Comparison of ENCODE assay signal across 8 mouse cellular contexts in genomic region chr3:130061281-130061680, GRCm38 (mm10). TPM values are rescaled to one million over a fixed set of nuclear protein-coding genes. Genes with fewer than 3 reads are reported as not detected.
DNase-seq lines count a peak whose midpoint lies in the region; ATAC-seq and TF ChIP-seq lines count a peak whose summit lies in the region.

Sec24b (minus strand) TSS chr3:130061553.

- H3K27me3 ChIP-seq in CH12.LX (replicated peaks): no peaks in the 10 kb centered on the region
- no peaks in the 10 kb centered on the region for H3K27me3 ChIP-seq in embryonic facial prominence, embryonic 12.5 days
- H3K27me3 ChIP-seq in heart, embryonic 12.5 days (replicated peaks): no peaks in the 10 kb centered on the region
- H3K27me3 ChIP-seq in kidney, embryonic 15.5 days: no peaks in the 10 kb centered on the region
- no peaks in the 10 kb centered on the region for H3K27me3 ChIP-seq in liver, embryonic 13.5 days
- H3K27me3 ChIP-seq in neural tube, embryonic 12.5 days (replicated peaks): no peaks in the 10 kb centered on the region

- DNase-seq in CH12.LX (ENCODE audit: extremely low read depth): peak; percentile 45
- DNase-seq in adrenal gland, adult 18-20 months (ENCODE audit: low spot score in 2 of 2): peak; percentile 41 to 50
- peak; percentile 16 for DNase-seq in liver, embryonic 13.5 days
- no peak for DNase-seq in natural killer cell, adult 2 months (ENCODE audit: low spot score in 2 of 2)

- no peaks in the 10 kb centered on the region for H3K9me3 ChIP-seq in CH12.LX (replicated peaks; ENCODE audit: low read length)
- H3K9me3 ChIP-seq in embryonic facial prominence, embryonic 12.5 days: no peaks in the 10 kb centered on the region
- no peaks in the 10 kb centered on the region for H3K9me3 ChIP-seq in heart, embryonic 12.5 days (replicated peaks)
- no peaks in the 10 kb centered on the region for H3K9me3 ChIP-seq in kidney, embryonic 15.5 days (replicated peaks)
- H3K9me3 ChIP-seq in liver, embryonic 13.5 days (replicated peaks): no peaks in the 10 kb centered on the region
- H3K9me3 ChIP-seq in neural tube, embryonic 12.5 days: no peaks in the 10 kb centered on the region

- in situ Hi-C loops in CH12.LX (cut with MboI; ENCODE audit: low pct_ligation_motif_present, low pct_unique_long_range_greater_than_20kb, low sequenced_read_pairs): no loop called here

- 10% methylated on average over 12 of the region's 12 CpGs for WGBS in embryonic facial prominence, embryonic 12.5 days
- 9% methylated on average over 12 of the region's 12 CpGs for WGBS in heart, embryonic 12.5 days
- WGBS in kidney, embryonic 15.5 days: 14% methylated on average over 12 of the region's 12 CpGs
- WGBS in liver, embryonic 13.5 days (ENCODE audit: insufficient replicate concordance): 22% methylated on average over 12 of the region's 12 CpGs
- 16% methylated on average over 12 of the region's 12 CpGs for WGBS in neural tube, embryonic 12.5 days

- TF ChIP-seq CTCF in CH12.LX (conservative IDR thresholded peaks at IDR 0.05 in 1 of 2, IDR thresholded peaks at IDR 0.05 in 1 of 2; ENCODE audit: low read depth in 2 of 2, low read length in 2 of 2): no peak

- TF ChIP-seq POLR2A in CH12.LX (IDR thresholded peaks at IDR 0.05; ENCODE audit: low read depth, low read length): no peak

- H3K36me3 ChIP-seq in CH12.LX (replicated peaks in 1 of 2; ENCODE audit: control insufficient read depth in 1 of 2, insufficient read depth in 1 of 2, low read length in 1 of 2): peaks cover 0 to 15% of the 10 kb centered on the region in 2 experiments
- no peaks in the 10 kb centered on the region for H3K36me3 ChIP-seq in embryonic facial prominence, embryonic 12.5 days
- no peaks in the 10 kb centered on the region for H3K36me3 ChIP-seq in heart, embryonic 12.5 days
- peaks cover under 1% of the 10 kb centered on the region; the same call in 1 of the 2 replicates for H3K36me3 ChIP-seq in kidney, embryonic 15.5 days
- H3K36me3 ChIP-seq in liver, embryonic 13.5 days: no peaks in the 10 kb centered on the region
- H3K36me3 ChIP-seq in neural tube, embryonic 12.5 days: no peaks in the 10 kb centered on the region

- 0 out of 2 replicates have a peak, but pooled peaks have one; percentile 7 for TF ChIP-seq EP300 in CH12.LX (IDR thresholded peaks at IDR 0.05; ENCODE audit: low read length)

- H3K79me2 ChIP-seq in CH12.LX (replicated peaks; ENCODE audit: control insufficient read depth, extremely low read depth, insufficient read depth, poor library complexity, severe bottlenecking): peaks cover 25% of the 10 kb centered on the region

- peak within 1 kb of the TSS; percentile 54; the same call in 1 of the 2 replicates for H3K27ac ChIP-seq in CH12.LX (ENCODE audit: insufficient read depth, low read depth)
- peak within 1 kb of the TSS; percentile 99 for H3K27ac ChIP-seq in embryonic facial prominence, embryonic 12.5 days
- H3K27ac ChIP-seq in heart, embryonic 12.5 days (ENCODE audit: poor library complexity, severe bottlenecking): peak within 1 kb of the TSS; percentile 98
- H3K27ac ChIP-seq in kidney, embryonic 15.5 days: peak within 1 kb of the TSS; percentile 98
- H3K27ac ChIP-seq in liver, embryonic 13.5 days: peak within 1 kb of the TSS; percentile 88
- peak within 1 kb of the TSS; percentile 91 for H3K27ac ChIP-seq in neural tube, embryonic 12.5 days

- H3K4me1 ChIP-seq in CH12.LX (ENCODE audit: control insufficient read depth in 1 of 2, insufficient read depth in 2 of 2): peaks cover 13 to 61% of the 10 kb centered on the region in 2 experiments; a peak in 3 of 4 replicates
- peaks cover 17% of the 10 kb centered on the region for H3K4me1 ChIP-seq in embryonic facial prominence, embryonic 12.5 days
- peaks cover 36% of the 10 kb centered on the region for H3K4me1 ChIP-seq in heart, embryonic 12.5 days (replicated peaks)
- peaks cover 40% of the 10 kb centered on the region for H3K4me1 ChIP-seq in kidney, embryonic 15.5 days
- peaks cover 50% of the 10 kb centered on the region for H3K4me1 ChIP-seq in liver, embryonic 13.5 days (replicated peaks)
- H3K4me1 ChIP-seq in neural tube, embryonic 12.5 days: peaks cover 25% of the 10 kb centered on the region

- H3K4me3 ChIP-seq in CH12.LX (replicated peaks in 1 of 3; ENCODE audit: low read depth in 2 of 3, low read length in 2 of 3, poor library complexity in 1 of 3): peak within 1 kb of the TSS; percentile 77 to 96 (median 87)
- peak within 1 kb of the TSS; percentile 92 for H3K4me3 ChIP-seq in embryonic facial prominence, embryonic 12.5 days
- peak within 1 kb of the TSS; percentile 80 for H3K4me3 ChIP-seq in heart, embryonic 12.5 days
- peak within 1 kb of the TSS; percentile 93 for H3K4me3 ChIP-seq in kidney, embryonic 15.5 days (replicated peaks)
- H3K4me3 ChIP-seq in liver, embryonic 13.5 days (replicated peaks): peak within 1 kb of the TSS; percentile 79
- peak within 1 kb of the TSS; percentile 95 for H3K4me3 ChIP-seq in neural tube, embryonic 12.5 days

- H3K4me2 ChIP-seq in CH12.LX (ENCODE audit: insufficient read depth, low read depth, poor library complexity, severe bottlenecking): peak within 1 kb of the TSS; percentile 74
- H3K4me2 ChIP-seq in embryonic facial prominence, embryonic 12.5 days (replicated peaks): peak within 1 kb of the TSS; percentile 61
- H3K4me2 ChIP-seq in heart, embryonic 12.5 days: peak within 1 kb of the TSS; percentile 75
- peak within 1 kb of the TSS; percentile 69 for H3K4me2 ChIP-seq in kidney, embryonic 15.5 days
- peak within 1 kb of the TSS; percentile 84 for H3K4me2 ChIP-seq in liver, embryonic 13.5 days
- H3K4me2 ChIP-seq in neural tube, embryonic 12.5 days (replicated peaks): peak within 1 kb of the TSS; percentile 71

- ATAC-seq in embryonic facial prominence, embryonic 12.5 days (ENCODE audit: insufficient number of reproducible peaks, insufficient read depth, low FRiP score, low TSS enrichment): 0 out of 2 replicates have a peak, but pooled peaks have one; percentile 18
- 0 out of 2 replicates have a peak, but pooled peaks have one; percentile 16 for ATAC-seq in heart, embryonic 12.5 days (ENCODE audit: insufficient number of reproducible peaks, low FRiP score)
- ATAC-seq in kidney, embryonic 15.5 days (replicated peaks; ENCODE audit: low FRiP score): no peak
- no peak for ATAC-seq in liver, embryonic 13.5 days (ENCODE audit: low read depth)
- ATAC-seq in neural tube, embryonic 12.5 days (ENCODE audit: low FRiP score, low read depth): peak; percentile 18; the same call in 1 of the 2 replicates

- TF ChIP-seq RAD21 in CH12.LX (IDR thresholded peaks at IDR 0.05; ENCODE audit: low read depth, low read length): no peak

- dilution Hi-C loops in CH12.LX (cut with MboI; ENCODE audit: extremely low pct_ligation_motif_present, extremely low pct_unique_long_range_greater_than_20kb, low sequenced_read_pairs): no loop called here

- H3K9ac ChIP-seq in CH12.LX (ENCODE audit: insufficient read depth, low read depth): peak within 1 kb of the TSS; percentile 96
- peak within 1 kb of the TSS; percentile 98 for H3K9ac ChIP-seq in embryonic facial prominence, embryonic 12.5 days
- H3K9ac ChIP-seq in heart, embryonic 12.5 days: peak within 1 kb of the TSS; percentile 94
- H3K9ac ChIP-seq in kidney, embryonic 15.5 days: peak within 1 kb of the TSS; percentile 95
- H3K9ac ChIP-seq in liver, embryonic 13.5 days: peak within 1 kb of the TSS; percentile 87
- peak within 1 kb of the TSS; percentile 99 for H3K9ac ChIP-seq in neural tube, embryonic 12.5 days

TF ChIP-seq in CH12.LX, 34 proteins besides CTCF, POLR2A, EP300 and RAD21:
- no peak for TF ChIP-seq ZC3H11A (IDR thresholded peaks at IDR 0.05; ENCODE audit: low read depth, low read length)
- TF ChIP-seq TBP (conservative IDR thresholded peaks at IDR 0.05; ENCODE audit: low read depth, low read length): 0 out of 2 replicates have a peak, but pooled peaks have one; percentile 33

RNA-seq across cellular contexts. Expression of gene Sec24b, which starts in this region (rescaled TPM):
- total RNA-seq in CH12.LX (2012; rRNA removed) (26.6 and 31.2 TPM in 2 replicates), CH12.LX (2014; rRNA removed) (10.4 and 14.3 TPM in 2 replicates)
- polyA plus RNA-seq in CH12.LX (2012; ENCODE audit: insufficient read length, low read depth): 38.7 and 50.6 TPM in 2 replicates
- total RNA-seq in adrenal gland, adult 18-20 months (2021): 10 to 100 TPM; 58.3 to 70.0 TPM
- polyA plus RNA-seq in embryonic facial prominence, embryonic 12.5 days (2016; fragmentation: Nextera tagmentation; extraction: Ambion mirVana): 34.3 and 35.6 TPM in 2 replicates
- 32.1 and 35.5 TPM in 2 replicates for polyA plus RNA-seq in heart, embryonic 12.5 days (2016; fragmentation: Nextera tagmentation; extraction: Ambion mirVana)
- 33.6 and 36.9 TPM in 2 replicates for polyA plus RNA-seq in kidney, embryonic 15.5 days (2015; fragmentation: Nextera tagmentation; extraction: Ambion mirVana)
- polyA plus RNA-seq in liver, embryonic 13.5 days (2015; fragmentation: Nextera tagmentation; extraction: Ambion mirVana): 7.6 and 10.4 TPM in 2 replicates
- 33.0 and 35.0 TPM in 2 replicates for polyA plus RNA-seq in neural tube, embryonic 12.5 days (2016; fragmentation: Nextera tagmentation; extraction: Ambion mirVana)

Comparison
In these comparisons a context has a peak if more than half of its experiments do, and no peak if none do; other contexts are left out.
1. DNase-seq: peak in CH12.LX (single experiment), adrenal gland, adult 18-20 months (2 of 2) and liver, embryonic 13.5 days (single experiment); none in natural killer cell, adult 2 months (0 of 2).
2. ATAC-seq: peak in embryonic facial prominence, embryonic 12.5 days (single experiment), heart, embryonic 12.5 days (single experiment) and neural tube, embryonic 12.5 days (single experiment); none in kidney, embryonic 15.5 days (single experiment) and liver, embryonic 13.5 days (single experiment).
3. Peak in every context shown above with its lines, with median percentiles within 50 percentile points of each other: H3K27ac ChIP-seq, H3K4me2 ChIP-seq, H3K4me3 ChIP-seq and H3K9ac ChIP-seq.